Mouse (Mus musculus): ENCODE results near the gene Pcp4.

The Pcp4 gene

DNA sequence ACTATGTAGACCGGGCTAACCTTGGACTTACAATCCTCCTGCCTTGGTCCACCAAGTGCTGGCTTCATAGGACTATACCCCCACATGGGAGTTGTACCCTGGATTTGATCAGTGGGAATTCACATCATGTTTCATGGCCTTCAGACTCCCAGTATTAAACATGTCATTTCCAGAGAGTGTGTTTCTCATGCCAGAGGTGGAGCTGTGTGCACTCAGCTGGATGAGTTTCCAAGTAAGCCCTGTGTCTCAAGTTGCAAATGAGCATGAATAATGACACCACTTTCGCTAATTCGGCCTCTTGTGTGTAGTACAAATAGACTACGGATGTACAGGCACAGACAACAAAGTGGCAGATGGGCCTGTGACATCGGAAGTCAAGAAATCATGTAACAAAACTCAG is 20.6 kb downstream of the Pcp4 start:
- no peak for DNase-seq (ENCODE audit: low spot score in 2 of 2)

DNA sequence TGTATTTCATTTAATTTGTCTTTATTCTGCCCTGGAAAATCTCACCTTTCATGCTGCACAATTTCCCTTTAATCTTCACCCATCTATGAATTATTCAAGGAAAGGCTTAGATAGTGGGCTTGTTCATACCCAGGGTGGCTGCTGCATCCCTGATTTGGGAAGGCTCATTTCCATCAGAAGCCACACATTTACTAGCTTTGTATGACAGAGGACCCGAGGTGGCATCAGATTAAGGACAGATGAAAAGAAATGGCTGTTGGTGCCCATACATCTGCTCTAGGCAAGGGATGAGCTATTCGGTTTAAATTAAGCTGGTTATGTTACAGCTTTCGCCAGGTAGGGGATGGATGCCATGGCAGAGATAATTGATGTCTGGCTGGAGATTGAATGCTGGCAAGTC is 24.1 kb downstream of the Pcp4 start:
- no peak for DNase-seq (ENCODE audit: low spot score in 2 of 2)

DNA sequence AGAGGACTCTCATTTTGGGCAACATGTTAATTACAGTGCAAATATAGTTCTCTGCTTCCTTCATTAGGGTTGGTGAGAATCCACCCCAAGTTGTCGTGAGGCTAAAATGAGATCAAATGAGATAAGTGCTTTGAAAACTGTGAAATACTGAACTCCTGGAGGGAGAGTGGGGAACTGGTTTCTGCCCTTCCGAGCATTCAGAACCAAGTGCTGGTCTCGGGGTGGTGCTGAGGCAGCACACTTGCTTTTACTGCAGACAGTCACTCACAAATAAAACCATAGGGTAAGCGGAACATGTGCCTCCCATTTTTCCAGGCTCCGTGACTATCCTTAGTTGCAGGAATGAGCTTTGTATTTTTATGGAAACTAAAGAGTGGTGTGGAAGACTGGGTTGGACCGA is 26.7 kb downstream of the Pcp4 start:
- no peak for DNase-seq (ENCODE audit: low spot score in 2 of 2)

DNA sequence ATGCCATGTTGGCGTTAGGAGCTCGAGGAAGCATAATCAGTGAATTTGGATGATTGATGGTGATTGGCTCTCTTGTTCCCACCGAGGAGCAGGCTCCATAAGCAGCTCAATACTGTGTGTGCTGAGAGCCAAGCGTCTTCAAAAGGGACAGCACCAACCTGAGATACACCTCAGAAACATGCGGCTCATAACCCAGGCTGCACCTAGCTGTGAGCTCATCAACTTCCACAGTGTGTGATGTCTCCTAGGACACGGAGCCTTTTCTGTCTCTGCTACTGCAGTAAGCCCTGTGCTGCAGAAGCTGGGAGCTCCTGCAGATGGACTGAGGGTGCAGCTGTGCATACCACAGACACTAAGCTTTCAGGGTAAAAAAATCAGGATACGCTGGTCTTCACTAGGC is 31.5 kb downstream of the Pcp4 start:
- DNase-seq (ENCODE audit: low spot score in 2 of 2) = no peak

DNA sequence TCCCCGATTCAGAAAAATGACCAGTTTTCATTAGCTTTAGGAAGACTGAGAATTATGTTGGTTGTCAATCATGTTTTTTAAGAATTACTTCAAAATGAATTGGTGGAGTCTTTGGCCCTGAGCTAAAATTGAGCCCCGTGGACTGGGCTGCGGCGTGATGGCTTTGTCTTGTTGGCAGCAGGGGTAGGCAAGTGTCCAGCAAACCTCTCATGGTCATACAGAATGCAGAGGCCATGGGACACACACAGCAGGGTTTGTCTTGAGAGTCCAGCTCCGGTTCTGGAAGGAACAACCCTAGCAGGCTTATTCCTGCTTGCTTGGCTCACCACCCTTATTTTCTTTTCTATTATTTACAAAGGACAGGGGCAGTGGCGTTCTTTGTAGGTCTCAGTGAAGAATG is 33.8 kb downstream of the Pcp4 start:
- DNase-seq (ENCODE audit: low spot score in 2 of 2) = no peak

DNA sequence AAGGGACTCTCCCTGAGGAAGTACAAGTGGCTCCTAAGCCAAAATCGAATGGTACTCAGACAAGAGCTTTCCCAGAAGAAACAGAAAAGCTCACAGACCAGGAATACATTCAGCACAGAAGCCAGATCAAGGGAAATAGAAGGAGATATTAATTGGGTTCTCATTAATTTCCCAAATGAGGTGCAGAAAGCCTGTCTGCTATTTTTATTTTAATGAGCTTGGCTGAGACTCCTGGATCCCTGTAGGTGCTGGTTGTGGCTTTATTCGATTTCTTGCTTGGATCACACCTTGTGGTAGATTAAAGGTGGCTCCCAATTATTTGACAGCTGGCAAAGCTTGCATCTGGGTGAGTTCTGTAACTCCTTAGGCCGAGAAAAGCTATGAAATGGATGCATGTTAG is 35.2 kb downstream of the Pcp4 start:
- DNase-seq (ENCODE audit: low spot score in 2 of 2) = no peak

DNA sequence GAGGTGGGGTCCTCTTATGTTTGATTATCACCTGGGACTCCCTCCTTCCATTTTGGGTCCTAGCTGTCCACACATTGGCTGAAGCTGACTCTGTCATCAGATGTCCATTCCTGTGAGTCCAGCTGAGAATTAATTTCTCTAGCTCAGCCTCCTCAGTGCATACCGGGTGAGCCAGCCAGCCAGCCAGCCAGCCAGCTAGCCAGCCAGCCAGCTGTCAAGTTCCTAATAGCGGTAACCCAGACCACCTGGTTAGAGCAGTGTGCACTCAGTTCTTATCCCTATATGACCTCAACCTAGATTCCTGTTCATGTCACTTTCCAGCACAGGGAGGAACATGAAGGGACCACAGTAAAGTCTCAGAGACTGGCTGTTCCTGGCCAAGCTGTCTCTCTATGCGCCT is 47.1 kb downstream of the Pcp4 start:
- no peak for DNase-seq (ENCODE audit: low spot score in 2 of 2)

DNA sequence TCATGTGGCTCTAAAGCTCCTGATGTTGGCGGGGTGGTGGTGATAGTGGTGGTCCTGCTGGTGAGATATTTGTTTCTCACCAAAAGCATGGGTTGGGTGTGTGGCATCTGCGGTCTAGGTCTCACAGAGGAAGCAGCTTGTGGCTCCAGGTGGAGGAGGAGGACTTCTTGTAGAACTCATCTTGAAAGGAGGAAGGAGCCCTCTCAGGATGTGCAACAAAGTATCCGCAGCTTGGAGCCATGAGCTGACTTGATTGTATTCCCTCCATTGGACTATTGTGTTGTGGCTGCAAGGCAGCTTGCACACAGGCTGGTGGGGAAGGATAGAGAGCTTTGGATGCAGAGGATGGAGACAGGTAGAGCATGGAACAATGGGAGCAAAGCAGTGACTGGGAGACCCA is 60.1 kb downstream of the Pcp4 start:
- peak; percentile 19 to 32 for DNase-seq (ENCODE audit: low spot score in 2 of 2)

DNA sequence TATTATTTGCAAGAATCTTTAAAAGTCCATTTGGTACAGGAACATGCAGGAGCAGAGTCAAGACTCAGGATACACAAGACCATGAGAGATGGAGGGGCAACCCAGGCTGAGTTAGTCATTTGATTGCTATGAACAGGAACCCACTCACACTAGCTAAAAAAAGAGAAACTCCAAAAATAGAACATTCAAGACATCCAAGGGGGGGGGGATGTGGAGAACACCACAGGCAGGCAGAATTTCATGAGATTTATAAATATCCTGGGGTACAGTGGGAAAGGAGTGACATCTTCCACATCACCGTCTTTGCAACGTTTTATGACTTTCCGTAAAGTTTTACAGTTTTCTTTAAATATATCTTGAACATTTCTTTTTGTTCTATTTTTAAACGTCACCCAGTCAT is 61.1 kb downstream of the Pcp4 start:
- no peak for DNase-seq (ENCODE audit: low spot score in 2 of 2)

DNA sequence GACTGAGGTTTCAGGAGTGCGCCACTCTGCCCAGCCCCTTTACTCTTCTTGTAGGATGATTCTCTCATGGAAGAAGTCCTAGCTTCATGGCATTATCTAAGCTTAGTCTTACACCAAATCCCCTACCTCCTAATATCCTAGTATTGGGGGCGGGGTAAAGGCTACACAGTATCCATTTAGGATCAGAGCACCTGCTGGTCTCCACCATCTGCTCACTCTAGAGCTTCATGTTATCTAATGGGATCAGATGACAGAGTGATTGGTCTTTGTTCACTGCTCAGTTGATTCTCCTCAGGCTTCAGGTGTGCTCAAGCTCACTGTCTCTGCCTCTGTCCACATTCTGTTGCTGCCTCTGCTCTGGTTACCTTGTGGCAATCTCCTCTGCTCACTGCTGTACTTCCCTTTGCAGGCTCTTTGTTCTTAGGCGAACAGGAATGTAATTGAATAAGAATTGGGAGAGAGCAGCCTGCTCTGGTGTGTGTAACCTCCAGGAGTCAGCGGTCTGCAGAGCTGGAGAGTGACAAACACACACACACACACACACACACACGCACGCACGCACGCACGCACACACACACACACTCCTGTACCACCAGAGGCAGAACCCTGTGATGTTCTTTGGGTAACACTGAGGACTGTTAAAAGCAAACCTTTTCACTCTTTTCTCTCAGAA is 62.6 kb downstream of the Pcp4 start:
- DNase-seq (ENCODE audit: low spot score in 2 of 2) = no peak

DNA sequence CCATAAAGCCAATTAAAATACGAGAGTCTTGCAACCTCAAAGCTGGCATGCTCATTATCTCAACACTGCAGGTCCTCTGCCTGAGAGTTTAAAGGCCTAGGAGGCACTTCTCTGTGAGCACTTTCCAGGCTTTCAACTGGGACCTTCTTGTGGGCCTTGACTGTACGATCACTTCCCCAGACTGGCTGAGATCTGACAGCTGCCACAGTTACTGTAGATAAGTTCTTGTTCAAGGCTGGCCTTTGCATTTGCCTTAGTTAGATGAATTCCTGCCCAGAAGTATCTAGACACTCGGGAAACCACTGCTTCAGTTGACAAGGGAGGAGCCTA is 63.1 kb downstream of the Pcp4 start:
- no peak for DNase-seq (ENCODE audit: low spot score in 2 of 2)

DNA sequence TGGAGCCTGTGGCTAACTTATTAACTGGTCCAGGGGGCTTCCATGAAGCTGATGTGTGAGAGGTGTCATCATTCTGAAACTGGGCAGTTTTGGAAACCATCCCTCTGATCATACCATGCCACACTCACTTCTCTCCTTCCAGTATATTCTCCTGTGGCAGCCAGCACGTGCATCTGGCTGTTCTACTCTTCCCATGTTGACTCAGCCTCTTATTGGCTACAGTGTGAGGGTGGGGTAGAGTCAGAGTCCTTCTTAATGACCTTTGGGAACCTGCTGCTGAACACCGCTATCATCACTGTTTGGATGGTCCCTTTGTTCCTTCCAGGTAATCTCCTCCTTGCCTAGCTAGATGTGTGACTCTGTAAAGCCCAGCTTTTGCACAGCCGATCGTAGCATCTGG is 63.6 kb downstream of the Pcp4 start:
- DNase-seq (ENCODE audit: low spot score in 2 of 2) = no peak

DNA sequence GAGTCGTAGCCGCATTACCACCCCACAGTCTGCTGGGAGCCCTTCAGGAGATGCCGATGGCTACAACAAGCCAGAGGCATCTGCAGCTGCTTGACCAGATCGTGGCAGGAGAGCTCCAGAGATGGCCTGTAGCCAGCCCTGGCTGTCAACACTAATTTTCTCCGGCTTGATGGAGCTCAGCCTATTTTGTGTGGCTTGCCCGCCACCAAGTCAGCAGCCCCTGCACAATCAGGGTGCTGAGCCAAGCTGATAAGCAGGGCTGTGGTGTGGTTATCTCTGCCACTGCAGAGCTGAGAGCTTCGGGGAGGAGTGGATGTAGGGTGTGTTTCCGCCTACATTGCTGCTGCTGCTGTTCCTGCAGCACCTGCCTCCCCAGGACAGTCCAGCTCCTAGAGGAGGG is 66.3 kb downstream of the Pcp4 start:
- DNase-seq (ENCODE audit: low spot score in 2 of 2) = no peak

DNA sequence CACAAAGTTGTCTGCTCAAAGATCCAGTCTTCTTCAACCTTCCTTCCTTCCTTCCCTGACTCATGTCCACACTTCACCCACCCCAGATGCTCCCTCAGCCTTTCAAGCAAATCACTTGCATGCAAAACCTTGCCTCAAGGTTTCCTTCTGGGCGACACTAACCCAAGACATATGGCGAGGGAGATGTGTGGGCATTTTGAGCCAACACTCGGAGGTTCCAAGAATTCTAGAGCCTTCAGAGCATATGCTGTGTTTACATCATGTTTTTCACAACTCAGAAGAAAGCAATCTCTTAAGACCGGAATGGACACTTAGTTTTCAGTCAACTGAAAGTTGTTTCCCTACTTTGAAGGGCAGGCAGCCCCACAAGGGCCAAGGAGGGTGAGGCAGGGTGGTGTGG is 67.9 kb downstream of the Pcp4 start:
- no peak for DNase-seq (ENCODE audit: low spot score in 2 of 2)

DNA sequence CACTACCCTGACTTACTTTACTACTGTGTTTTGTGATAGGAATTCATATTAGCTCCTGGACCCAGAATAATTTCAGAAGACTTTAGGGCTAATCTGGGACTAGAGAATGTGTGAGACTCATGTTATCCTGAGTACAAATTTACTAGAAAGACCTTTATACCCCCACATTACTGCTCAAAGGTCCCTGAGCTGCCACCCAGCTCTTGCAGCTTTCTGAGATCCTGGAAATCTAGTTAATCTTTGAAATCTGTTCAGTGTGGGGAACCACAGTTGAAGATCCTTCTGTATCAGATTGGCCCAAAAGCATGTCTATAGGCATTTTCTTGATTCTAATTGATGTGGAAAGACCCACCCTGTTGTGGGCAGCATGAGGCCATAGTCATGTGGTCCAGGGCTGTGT is 69.0 kb downstream of the Pcp4 start:
- no peak for DNase-seq (ENCODE audit: low spot score in 2 of 2)

DNA sequence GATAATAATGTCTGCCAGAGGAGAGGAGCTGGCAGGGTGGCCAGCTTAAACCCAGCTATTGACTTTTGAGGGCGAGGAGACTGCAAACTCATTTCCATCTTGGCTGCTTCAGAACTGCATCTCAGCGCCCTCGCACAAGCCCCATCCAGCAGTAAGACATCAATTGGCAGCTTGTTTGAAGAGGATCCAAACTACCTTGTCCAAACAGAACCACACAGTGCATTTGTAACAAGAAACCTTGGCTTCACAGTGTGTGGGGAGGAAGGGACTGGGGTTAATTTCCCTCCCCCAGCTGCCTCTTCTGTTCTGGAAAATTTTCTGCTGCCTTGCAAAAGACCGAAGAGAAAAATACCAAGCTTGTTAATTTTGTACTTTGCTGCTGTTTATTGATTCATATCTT is 71.7 kb downstream of the Pcp4 start:
- DNase-seq (ENCODE audit: low spot score in 2 of 2) = no peak

DNA sequence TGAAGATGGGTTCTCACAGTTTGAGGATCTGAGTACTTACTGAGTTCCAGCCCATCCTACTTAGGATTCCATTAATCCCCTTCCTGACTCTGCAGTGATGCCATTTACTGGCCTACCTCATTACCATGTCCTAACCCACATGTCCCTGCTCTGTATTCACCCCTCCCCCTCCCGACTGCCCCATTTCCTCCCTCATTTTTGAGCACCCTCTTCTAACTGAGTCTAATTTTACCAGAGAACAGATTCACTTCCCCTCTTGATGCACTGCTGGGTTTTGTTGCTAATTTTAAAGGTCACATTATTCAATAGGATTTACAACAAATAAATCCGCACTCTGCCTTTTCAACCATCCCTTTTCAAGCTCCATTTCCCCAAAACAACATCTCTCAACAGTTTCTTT is 73.7 kb downstream of the Pcp4 start:
- peak; percentile 89 to 92 for DNase-seq (ENCODE audit: low spot score in 2 of 2)

DNA sequence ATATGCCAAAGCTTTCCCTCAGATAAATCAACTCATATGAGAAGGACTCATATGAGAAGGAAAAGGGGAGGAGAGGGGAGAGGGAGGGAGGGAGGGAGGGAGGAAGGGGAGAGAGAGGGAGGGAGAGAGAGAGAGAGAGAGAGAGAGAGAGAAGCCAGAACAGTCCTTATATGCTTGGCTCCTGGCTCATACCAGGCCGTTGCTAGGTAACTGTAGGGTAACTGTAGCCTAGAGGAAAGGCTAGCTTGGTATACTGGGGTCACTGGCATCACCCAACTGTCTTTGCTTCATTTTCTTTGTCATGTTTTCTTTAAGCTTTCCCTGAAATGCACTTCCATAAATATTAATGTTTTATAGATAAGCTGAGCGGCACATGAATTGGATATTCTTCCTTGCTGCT is 85.3 kb downstream of the Pcp4 start:
- no peak for DNase-seq (ENCODE audit: low spot score in 2 of 2)

DNA sequence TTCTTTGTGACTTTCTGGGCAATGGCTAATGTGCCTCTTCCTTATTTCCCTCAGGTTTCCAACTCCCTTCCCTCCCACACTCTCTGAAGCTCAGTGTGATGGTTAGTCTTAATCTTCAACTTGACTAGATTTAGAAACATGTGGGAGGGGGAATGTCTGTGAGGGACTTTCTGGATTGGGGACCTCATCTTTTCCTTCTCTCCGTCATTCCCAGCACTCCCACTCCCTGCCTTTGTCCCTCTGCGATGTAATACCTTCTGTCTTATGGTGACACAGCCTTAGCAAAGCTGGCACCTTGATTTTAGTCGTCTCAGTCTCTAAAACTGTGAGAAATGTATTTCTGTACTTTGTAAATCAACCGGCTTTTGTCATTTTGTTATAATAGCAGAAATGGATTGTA is 88.0 kb downstream of the Pcp4 start:
- DNase-seq (ENCODE audit: low spot score in 2 of 2) = no peak

DNA sequence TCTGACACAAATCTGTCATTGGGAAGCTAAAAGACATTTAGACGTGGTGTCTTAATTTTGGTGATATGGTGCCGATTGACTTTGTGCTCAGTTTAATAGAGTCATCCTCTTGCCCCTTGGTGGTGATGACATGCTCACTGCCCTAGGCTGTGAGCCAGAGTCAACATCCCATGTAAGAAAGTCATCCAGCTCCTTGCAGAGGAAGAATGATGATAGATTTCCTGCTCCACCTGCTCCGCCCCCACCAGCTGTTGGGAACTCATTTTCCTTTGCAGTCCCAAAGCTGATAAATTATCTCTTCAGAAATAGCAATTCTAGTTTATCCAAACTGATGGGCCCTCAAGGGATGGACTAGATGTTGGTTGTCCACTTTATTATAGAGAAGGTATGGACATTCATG is 89.2 kb downstream of the Pcp4 start:
- DNase-seq (ENCODE audit: low spot score in 2 of 2) = no peak

DNA sequence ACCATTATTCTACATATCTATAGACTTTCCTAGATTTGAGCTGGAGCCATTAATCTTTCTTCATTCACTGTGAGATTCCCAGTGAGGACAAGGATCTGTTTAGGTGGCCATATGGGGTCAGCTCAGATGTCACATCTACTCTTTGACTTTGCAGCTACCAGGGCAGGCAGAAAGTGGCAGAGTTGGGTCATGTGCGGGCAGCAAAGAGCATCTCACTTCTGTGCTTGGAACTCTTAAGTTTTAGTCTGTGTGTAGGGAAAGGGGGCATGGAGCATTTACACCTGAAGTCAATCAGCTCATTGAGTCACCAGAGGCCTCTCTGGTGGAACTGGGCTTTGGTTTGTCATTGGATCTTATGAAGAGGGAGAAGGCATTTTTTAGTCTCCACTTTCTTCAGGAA is 90.9 kb downstream of the Pcp4 start:
- no peak for DNase-seq (ENCODE audit: low spot score in 2 of 2)

DNA sequence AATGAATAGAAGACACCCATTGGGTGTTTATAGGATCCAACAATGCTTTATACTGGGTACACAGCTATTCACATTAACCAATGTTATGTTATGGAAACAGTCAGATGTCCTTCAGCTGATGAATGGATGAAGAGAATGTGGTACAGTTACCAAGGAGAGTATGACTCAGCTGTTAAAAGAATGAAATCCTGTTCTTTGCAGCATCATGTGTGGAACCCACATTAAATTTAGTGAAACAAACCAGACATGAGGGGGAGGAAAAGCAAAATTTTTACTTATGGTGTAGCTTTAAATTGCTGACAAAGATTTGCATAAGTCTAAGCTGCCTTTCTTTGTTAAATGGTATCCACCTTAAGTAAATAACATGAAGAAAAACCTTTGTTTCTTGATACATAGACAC is 92.4 kb downstream of the Pcp4 start:
- no peak for DNase-seq (ENCODE audit: low spot score in 2 of 2)

DNA sequence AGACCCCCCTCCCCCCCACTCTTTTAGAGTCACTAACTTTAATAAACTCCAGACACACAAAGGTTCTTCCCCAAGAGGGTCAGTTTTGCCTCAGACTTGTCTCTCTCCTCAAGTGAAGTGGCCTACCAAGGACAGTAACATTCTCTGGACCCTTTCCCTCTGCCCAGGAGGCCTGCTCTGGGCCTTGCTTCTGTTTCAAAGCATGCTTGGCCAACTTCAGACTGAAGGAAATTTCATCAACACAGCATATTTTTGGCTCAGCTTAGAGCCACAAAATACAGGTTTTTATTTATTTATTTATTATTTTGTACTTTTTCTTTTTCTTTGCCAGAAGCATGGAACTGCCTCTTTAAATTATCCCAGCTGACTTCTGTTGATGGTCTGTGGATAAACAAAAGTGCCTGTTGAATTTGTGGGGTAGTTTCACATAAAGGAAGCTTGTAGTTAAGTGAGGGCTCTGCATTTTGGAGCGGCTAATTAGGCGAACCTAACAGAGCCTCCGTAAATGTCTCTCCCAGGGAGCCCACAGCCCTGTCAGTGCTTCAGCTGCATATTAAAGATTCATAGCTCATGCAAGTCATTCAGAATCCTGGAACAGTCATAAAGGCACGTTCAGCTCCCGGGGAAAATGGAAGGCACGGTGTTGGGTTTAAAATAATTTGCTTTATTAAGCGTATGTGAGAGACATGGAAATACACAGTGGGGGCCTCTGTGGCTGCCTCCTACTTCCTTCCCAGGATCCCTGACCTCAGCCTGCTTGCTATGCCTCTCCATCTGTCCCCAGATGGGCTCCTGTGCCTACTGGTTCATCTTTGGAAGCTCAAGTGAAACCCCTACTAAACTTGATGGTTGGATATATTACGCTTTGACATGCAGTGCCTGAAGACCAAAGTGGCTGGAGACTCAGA is 96.2 kb downstream of the Pcp4 start:
- no peak for DNase-seq (ENCODE audit: low spot score in 2 of 2)

DNA sequence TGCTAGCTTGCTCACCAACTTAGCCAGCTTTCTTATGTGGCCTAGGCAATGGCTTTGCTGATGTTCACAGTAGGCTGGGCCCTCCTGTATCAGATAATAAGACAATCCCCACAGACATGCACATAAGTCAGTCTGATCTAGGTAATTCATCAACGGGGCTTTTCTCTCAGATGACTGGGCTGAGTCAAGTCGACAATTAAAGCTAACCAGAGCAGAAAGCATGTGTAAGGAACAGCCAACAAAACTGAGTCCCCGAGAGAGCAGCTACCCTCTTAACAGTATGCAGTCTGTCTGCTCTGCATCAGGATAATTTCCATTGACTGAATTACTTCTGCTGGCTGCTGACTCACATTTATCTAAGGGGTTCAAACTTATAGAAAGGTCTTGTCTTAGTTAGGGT is 100.0 kb downstream of the Pcp4 start:
- DNase-seq (ENCODE audit: low spot score in 2 of 2) = no peak
